Mouse (Mus musculus) embryo, embryonic 11 days (tissue): Measurements from ENCODE around the gene Hoxa4.

Experiments
- DNase-seq: peaks from one replicate; pipeline ENCODE4 v3.0.0-alpha.2; 2015

The Hoxa4 gene

GRCm38 (mm10) chr6:52228475-52229465 is 37.2 kb upstream of the Hoxa4 start:
- DNase-seq = no peak

- no peak for DNase-seq
Observed at GRCm38 (mm10) chr6:52227470-52228222, 36.1 kb upstream of the Hoxa4 start.

GRCm38 (mm10) chr6:52226569-52227257 is 35.2 kb upstream of the Hoxa4 start:
- DNase-seq = no peak

GRCm38 (mm10) chr6:52225612-52226568 is 34.3 kb upstream of the Hoxa4 start:
- DNase-seq = peak; percentile 88

- no peak for DNase-seq
Observed at GRCm38 (mm10) chr6:52224895-52225611, 33.5 kb upstream of the Hoxa4 start.

- no peak for DNase-seq
Observed at GRCm38 (mm10) chr6:52223939-52224760, 32.6 kb upstream of the Hoxa4 start.

GRCm38 (mm10) chr6:52222729-52223128 is 31.2 kb upstream of the Hoxa4 start:
- peak; percentile 51 for DNase-seq

GRCm38 (mm10) chr6:52221993-52222685 is 30.6 kb upstream of the Hoxa4 start:
- peak; percentile 62 for DNase-seq

- peak; percentile 93 for DNase-seq
Observed at GRCm38 (mm10) chr6:52221337-52221992, 29.9 kb upstream of the Hoxa4 start, which contains the start of gene Hoxa7. Hoxa7 (minus strand) TSS chr6:52221854.

- no peak for DNase-seq
Observed at GRCm38 (mm10) chr6:52220865-52221310, 29.3 kb upstream of the Hoxa4 start.

GRCm38 (mm10) chr6:52220003-52220864 is 28.7 kb upstream of the Hoxa4 start:
- DNase-seq = no peak

GRCm38 (mm10) chr6:52219234-52219942 is 27.8 kb upstream of the Hoxa4 start:
- DNase-seq = no peak

GRCm38 (mm10) chr6:52218643-52219215 is 27.2 kb upstream of the Hoxa4 start:
- DNase-seq = no peak

GRCm38 (mm10) chr6:52217895-52218642 is 26.5 kb upstream of the Hoxa4 start:
- no peak for DNase-seq

GRCm38 (mm10) chr6:52217459-52217768 is 25.9 kb upstream of the Hoxa4 start:
- peak; percentile 93 for DNase-seq
